Mouse (Mus musculus) bone marrow macrophage, adult 2 months (primary cell): ENCODE measurements around the gene Fgfr2.

Source experiments
- CTCF ChIP-seq: IDR thresholded peaks from 2 replicates; pipeline ENCODE4 v1.5.1; 2012; ENCODE audit warnings: low read depth, mild to moderate bottlenecking, low read length, moderate library complexity
- POLR2A ChIP-seq: IDR thresholded peaks from 2 replicates; pipeline ENCODE4 v1.6.1; 2012; ENCODE audit warnings: mild to moderate bottlenecking, low read depth, low read length, borderline replicate concordance

- no peak for TF ChIP-seq CTCF
- TF ChIP-seq POLR2A: no peak
These were observed 2975.9 kb downstream of the Fgfr2 start for GRCm38 (mm10) chr7:130147230-130147629.
